Mouse (Mus musculus): ENCODE measurements around the gene Psmd3.

Gene Psmd3

DNA sequence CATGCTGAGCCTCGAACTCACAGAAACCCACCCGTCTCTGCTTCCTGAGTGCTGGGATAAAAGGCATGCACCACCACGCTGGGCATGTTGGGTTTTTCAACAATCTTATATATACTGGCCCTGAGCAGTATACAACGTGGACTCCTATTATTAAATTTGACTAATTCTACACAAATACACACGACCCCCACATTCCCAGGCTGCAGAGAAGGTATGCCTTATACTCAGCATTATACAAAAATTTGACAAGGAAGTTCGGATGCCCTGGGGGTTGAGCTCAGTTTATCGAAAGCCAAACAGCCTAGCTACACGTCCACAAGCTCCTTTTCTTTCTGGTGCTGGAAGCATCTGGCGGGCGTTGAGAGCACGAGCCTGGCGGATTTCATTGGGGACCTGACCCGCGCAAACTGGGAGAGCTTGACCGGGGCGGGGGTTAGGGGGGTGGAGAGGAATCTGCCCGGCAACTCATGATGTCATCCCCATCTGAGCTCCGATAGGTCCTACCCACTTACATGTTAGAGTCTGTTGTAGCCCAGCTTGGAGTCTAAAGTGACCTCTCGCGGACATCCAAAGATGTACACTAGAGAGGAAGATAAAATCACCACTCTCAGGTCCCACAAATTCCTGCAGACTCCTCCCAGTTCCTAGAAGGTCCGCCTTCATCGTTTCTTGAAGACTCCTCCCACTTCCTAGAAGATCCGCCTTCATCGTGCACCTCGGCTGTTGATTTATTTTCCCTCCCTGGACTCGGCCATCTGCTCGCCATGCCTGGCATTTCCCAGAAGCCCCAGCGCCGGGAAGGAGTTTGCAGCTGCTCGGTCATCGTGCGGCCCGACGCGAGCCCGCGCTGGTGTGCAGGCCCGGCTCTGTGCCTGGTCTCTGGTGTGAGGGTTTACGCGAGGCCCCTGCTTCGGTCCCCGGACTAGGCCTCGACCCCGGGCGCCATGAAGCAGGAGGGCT lies at the start of gene Psmd3:
TSS of gene Psmd3 (plus strand) at position 769 of the 960 bp plus-strand sequence.
- TF ChIP-seq GATA4 (IDR thresholded peaks at IDR 0.05; ENCODE audit: insufficient replicate concordance, low read length): peak; percentile 55; the same call in 1 of the 2 replicates

DNA sequence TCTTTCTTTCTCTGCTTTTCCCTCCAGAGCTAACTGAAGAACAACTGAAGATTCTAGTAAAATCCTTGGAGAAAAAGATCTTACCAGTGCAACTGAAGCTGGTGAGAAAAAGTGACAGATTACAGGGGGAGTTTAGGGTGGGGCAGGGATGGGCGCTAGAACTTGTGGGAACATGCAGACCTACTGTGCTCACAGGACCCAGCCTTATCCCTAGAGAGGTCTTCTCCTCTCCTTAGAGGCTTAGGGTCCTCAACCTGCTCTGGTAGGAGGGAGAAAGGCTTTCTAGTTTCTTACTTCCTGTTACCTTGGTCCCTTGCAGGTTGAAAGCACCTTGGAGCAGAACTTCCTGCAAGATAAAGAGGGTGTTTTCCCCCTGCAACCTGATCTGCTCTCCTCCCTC lies 44.9 kb upstream of the Psmd3 start:
- TF ChIP-seq GATA4 (IDR thresholded peaks at IDR 0.05; ENCODE audit: insufficient replicate concordance, low read length): no peak

DNA sequence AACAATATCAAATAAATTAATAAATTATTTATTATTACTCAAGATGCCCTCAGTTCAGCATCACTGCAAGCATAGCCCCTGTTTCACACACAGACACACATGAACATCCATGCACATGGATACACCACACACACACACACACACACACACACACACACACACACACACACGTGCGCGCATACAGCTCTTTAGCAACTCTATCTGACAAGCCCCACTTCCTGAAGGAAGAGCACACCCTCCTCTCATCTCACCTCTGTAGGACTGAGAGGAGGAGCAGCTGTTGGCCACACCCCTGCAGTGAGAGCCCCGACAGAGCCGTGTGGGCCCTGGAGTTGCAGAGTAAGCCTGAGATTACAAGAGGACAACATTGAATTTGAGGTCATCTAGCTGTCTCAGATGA lies 42.3 kb upstream of the Psmd3 start:
- TF ChIP-seq GATA4 (IDR thresholded peaks at IDR 0.05; ENCODE audit: insufficient replicate concordance, low read length): no peak

DNA sequence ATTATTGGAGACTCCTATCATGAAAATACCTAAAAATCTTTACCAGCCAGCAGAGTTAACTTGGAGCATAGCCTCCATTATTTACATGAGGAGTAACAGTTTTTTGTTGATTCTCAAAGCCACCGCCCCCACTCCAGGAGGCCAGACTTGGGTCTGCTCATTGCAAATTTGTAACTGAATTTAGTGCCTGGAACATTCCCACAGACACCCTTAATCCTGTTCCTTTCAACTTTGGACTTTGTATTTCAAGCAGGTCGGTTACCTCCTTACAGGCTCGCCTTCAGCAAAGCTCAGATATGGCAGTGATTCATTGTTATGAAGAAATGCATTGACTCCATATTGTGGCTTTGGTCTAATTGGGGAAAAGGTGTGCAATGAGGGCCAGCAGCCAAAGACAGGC lies 37.6 kb upstream of the Psmd3 start:
- no peak for TF ChIP-seq GATA4 (IDR thresholded peaks at IDR 0.05; ENCODE audit: insufficient replicate concordance, low read length)

DNA sequence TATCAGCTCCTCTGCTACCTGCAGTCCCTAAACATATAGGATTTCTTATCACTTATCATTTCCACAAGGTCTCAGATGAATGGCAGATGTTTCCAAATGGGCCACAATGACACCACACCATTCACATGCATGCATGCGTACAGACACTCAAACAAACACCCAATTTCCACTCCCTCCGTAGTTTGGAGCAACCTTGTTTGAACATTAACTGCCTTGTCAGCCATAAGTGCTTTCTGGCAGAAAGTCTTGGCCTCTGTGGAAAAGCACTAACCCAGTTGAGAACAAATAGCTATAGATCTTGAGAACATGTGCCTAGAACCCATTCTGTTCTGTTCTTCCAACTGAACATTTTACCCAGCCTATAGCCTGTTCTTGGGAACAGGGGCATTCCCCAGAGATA lies 36.4 kb upstream of the Psmd3 start:
- no peak for TF ChIP-seq GATA4 (IDR thresholded peaks at IDR 0.05; ENCODE audit: insufficient replicate concordance, low read length)

DNA sequence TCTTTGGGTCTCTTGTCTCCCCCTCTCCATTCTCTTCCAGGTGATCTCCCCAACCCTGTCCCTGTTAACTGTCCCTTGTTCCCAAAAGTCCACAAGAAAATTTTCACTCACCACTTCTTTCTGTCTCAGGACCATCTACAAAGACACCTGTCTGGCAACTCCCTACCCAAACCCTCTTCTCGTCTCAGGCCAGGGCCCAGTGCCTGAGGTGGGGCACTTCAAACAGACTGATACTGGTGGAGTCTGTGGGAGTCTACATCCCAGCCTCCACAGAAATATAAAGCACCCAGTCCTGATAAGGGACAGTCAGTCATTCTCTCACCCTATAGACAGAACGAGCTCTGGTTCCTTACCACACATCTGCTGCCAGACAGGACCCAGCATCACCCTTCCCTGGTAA lies 35.9 kb upstream of the Psmd3 start, which contains the start of gene Gsdma2:
TSS of gene Gsdma2 (plus strand) at position 301 of the 400 bp plus-strand sequence.
- no peak for TF ChIP-seq GATA4 (IDR thresholded peaks at IDR 0.05; ENCODE audit: insufficient replicate concordance, low read length)

DNA sequence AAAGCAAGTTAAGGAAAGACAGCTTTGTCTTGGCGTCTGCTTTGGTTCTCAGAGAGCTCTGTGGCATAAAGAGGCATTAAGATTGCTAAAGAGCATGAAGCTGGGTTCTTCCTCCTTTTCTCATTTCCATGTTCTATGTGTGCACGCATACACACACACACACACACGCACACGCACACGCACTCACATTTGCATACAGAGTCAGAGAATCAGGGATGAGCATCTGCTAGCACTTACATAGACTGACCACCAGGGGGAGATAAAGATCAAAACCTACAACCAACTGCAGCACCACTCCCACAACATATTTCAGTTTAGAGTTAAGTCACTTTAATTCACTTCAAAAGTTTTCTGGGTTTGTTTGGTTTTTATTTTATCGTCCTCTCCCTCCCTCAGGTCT lies 21.8 kb upstream of the Psmd3 start:
- TF ChIP-seq GATA4 (IDR thresholded peaks at IDR 0.05; ENCODE audit: insufficient replicate concordance, low read length): no peak

DNA sequence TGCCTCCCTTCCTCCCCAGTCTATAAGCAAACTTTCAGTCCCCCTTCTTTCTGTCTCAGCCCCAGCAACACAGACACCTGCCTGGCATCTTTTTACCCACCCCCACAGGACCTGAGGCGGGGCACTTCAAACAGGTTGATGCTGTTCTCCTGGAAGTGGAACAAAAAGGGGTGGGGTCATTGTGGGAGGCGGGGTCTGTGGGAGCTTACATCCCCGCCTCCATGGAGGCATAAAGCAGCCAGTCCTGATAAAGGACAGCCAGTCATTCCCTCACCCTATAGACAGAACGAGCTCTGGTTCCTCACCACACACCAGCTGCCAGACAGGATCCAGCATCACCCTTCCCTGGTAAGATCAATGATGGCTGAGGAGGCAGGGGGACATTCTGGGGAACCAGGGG lies 18.3 kb upstream of the Psmd3 start, which contains the start of gene Gsdma:
TSS of gene Gsdma (plus strand) at position 261 of the 400 bp plus-strand sequence.
- TF ChIP-seq GATA4 (IDR thresholded peaks at IDR 0.05; ENCODE audit: insufficient replicate concordance, low read length): no peak

DNA sequence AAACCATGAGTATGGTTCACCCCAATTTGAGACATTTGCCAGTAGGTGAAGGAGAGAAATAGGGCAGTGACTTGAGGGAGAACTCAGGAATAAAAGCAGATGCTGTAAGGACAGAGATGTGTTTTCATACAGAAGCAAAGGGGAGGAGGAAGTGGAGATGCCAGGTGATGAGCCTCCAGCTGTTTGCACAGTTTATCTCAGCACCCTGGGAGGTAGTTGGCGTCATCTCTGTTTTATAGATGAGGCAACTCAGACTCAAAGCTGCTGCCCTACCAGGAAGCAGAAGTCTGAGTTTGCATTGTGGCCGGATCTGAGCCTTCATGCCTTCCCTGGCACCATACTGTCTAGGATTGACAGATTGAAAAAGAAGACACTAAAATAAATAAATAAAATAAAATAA lies 13.4 kb upstream of the Psmd3 start:
- no peak for TF ChIP-seq GATA4 (IDR thresholded peaks at IDR 0.05; ENCODE audit: insufficient replicate concordance, low read length)

DNA sequence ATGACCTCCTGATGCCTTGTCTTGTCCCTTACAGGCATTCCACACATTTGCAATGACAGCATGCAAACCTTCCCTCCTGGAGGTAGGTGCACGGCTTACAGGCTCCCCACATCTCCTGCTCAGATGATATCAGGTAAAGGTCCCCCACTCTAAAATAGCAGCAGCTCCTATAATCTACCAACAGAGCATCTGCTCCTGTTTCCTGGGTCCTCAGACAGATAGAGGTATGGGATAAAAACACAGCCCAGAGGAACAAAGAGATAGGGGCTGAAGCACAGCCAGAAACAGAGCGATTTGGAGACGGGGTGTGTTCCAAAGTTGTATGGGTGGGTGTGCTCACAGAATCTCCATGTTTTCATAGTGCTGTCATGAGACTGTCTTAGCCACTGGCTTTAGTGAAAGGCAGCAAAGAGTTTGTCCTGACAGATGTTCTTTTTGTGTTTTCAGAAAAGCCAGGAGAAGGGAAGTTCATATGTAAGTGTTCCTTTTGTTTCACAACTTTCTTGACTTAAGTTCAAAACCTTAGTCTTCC lies 11.0 kb upstream of the Psmd3 start:
- no peak for TF ChIP-seq GATA4 (IDR thresholded peaks at IDR 0.05; ENCODE audit: insufficient replicate concordance, low read length)

DNA sequence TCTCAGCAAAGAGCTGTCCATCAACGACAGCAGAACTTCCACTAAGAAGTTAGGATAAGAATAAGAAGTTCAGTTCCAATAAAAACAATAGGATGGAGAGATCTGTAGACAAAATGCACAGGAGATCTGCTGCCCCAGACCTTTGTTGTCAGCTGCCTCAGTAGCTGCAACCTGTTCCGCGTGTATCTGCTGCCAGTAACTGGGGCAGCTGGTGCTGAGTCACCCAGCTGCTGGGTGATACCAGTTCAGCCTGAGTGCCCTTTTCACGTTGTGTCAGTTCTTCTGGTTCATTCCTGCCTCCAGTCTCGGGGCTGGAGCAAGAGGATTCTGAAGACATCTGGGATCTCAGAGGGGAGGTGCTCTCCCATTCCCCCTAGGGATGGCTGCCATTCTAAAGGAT lies 10.5 kb upstream of the Psmd3 start:
- no peak for TF ChIP-seq GATA4 (IDR thresholded peaks at IDR 0.05; ENCODE audit: insufficient replicate concordance, low read length)

DNA sequence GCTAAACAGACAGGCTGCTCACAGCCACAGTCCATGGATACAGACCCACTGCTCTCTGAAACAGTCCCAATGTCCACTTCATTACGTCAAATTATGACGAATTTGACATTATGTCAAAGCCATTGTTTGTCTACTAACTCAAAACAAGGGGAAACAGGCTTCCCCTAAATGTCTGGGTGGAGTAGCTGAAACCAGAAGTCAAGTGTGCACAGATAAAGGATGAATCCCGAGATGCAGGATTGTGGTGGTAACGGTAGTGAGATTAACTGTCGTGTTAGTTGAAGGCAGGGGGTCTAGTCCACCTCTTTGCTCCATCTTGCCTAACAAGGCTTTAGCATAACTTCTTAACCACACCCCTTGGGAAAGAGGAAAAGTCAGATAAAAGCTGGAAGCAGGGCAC lies 9.9 kb upstream of the Psmd3 start:
- TF ChIP-seq GATA4 (IDR thresholded peaks at IDR 0.05; ENCODE audit: insufficient replicate concordance, low read length): no peak

DNA sequence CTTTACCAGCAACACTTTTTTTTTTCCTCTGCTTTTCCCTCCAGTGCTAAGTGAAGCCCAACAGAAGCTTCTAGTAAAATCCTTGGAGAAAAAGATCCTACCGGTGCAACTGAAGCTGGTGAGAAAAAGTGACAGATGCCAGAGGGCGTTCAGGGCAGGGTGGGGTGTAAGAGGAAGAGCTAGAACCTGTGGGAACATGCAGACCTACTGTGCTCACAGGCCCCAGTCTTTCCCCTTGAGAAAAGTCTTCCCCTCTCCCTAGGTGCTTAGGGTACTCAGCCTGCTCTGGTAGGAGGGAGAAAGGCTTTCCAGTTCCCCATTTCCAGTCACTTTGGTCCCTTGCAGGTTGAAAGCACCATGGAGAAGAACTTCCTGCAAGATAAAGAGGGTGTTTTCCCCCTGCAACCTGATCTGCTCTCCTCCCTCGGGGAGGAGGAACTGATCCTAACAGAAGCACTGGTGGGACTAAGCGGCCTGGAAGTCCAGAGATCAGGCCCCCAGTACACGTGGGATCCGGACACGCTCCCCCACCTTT lies 6.5 kb upstream of the Psmd3 start:
- TF ChIP-seq GATA4 (IDR thresholded peaks at IDR 0.05; ENCODE audit: insufficient replicate concordance, low read length): no peak

DNA sequence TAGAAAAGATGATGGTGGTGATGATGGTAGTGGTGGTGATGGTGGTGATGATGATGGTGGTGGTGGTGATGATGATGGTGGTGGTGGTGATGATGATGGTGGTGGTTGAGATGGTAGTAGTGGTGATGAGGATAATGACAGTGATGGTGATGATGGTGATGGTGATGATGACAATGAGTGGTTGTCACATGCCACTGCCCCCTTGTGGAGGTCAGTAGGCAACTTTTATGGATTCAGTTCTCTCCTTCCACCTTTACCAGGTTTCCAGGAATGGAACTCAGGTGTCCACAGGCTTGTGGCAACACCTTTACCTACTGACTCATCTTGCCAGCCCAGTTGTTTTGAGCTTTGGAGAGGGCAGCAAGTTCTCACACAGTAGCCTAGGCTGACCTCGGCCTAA lies 2.3 kb upstream of the Psmd3 start:
- TF ChIP-seq GATA4 (IDR thresholded peaks at IDR 0.05; ENCODE audit: insufficient replicate concordance, low read length): no peak

DNA sequence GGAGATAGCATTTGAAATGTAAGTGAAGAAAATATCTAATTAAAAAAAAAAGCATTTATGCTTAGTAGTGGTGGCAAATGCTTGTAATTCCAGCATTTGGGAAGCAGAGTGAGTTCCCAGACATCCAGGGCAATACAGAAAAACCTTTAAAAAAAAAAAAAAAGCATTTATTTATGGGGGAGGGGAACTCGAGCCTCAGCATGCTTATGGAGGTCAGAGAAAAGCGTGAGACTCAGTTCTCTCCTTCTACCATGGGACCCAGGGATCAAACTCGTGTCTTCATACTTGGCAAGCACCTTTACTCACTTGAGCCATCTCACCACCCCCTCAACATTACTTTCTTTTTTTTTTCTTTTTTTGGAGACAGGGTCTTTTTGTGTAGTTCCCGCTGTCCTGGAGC lies 1.2 kb upstream of the Psmd3 start:
- TF ChIP-seq GATA4 (IDR thresholded peaks at IDR 0.05; ENCODE audit: insufficient replicate concordance, low read length): no peak

DNA sequence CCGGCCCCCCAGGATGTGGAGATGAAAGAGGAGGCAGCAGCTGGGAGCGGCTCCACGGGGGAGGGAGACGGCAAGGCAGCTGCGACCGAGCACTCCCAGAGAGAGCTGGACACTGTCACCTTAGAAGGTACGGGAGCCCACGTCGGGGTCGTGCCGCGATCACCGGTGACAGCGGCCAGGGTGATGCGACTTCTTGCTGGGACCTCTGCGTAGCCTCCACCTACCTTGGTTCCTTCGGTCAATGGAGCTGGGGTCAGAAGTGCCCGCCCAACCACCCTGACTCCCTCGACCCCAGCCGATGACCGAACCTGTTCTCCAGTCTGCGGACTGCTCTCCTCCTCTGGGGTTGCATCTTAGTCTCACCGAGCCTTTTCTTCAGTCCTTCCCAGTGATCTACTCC lies 457 bp downstream of the Psmd3 start:
- TF ChIP-seq GATA4 (IDR thresholded peaks at IDR 0.05; ENCODE audit: insufficient replicate concordance, low read length): no peak

Measured in liver, adult (tissue).